Mouse (Mus musculus): ENCODE data around the gene Fam151a.
"Not testable (repeated sequence)": the region's sequence is repeated elsewhere in the genome, so short reads cannot be mapped to it uniquely, and the experiment has no call there.

Gene Fam151a

GRCm38 (mm10) chr4:106778116-106778788, 44.6 kb downstream of the Fam151a start:
- DNase-seq, result no peak

DNA sequence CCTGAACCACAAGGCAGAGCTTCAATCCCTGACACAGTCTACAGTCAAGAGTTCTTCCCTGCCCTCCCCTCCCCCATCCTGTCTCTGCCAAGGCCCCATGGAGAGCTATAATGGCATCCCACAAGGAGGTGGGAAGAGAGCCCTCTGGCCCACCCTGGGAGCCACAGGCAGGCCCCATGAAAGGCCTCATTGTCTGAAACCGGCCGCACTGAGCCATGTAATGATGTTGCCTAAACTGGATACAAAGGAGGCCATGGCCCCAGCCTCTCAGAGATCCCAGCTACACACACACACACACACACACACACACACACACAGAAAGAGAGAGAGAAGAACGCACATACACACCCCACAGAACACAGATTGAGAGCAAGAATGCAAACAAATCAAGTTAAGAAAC, 46.4 kb downstream of the Fam151a start:
- no peak for DNase-seq

DNA sequence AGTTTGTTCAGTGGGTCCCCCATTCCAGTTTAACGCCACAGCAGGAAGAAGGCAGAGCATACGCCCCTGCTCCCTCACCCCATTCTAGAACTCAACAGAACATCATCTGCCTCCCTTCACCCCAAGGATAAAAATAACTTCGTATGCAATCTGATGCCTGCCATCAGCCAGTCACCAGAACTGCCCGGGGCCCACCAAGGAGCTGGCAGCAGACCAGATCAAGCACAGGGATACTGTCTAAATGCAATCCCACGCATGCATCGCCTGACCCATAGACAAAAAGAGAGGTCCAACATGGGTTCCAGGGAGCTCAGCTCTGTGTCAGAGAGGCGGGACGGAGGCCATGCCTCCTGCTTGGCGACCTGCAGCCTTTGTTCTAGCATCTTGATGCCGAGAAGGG, 49.4 kb downstream of the Fam151a start:
- DNase-seq, result no peak

DNA sequence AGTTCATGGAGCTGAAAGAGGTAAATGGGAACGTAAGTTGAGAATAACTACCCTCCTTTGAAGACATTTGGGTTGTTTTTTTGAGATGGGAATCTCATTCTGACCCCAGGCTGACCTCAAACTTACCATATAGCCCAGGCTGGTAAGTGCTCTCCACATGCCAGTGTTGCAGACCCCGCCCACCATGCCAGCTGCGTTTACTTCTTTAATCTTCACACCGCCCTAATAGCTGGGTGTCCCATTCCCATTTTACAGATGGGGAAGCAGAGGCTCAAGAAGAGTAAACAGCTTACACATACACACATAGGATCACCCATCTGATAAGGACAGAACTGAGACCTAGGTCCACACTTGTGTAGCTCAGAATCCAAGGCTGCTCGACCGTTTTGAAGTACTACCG, 51.1 kb downstream of the Fam151a start:
- DNase-seq, result no peak

- no peak for DNase-seq
These were observed 51.7 kb downstream of the Fam151a start for GRCm38 (mm10) chr4:106785345-106785744.

GRCm38 (mm10) chr4:106785753-106786540, 52.3 kb downstream of the Fam151a start:
- DNase-seq, result peak; percentile 38

DNA sequence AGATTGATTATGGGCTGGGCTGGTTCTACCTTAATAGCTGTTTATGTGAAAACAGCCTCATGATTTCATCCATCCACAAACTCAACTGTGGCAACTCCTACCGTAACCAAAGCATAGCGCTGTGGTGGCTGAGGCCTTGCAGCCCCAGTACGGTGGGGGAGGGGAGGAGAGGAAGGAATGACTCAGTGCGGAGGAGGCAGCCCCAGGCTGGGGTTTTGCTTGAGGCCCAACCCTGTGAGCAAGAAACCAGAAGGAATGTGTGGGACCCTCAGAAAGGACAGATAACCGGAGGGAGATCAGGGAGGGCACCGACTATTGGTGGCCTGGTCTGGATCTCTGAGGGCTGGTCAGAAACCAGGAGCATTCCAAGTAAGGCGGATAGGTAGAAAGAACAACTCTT, 54.1 kb downstream of the Fam151a start:
- DNase-seq, result peak; percentile 75

DNA sequence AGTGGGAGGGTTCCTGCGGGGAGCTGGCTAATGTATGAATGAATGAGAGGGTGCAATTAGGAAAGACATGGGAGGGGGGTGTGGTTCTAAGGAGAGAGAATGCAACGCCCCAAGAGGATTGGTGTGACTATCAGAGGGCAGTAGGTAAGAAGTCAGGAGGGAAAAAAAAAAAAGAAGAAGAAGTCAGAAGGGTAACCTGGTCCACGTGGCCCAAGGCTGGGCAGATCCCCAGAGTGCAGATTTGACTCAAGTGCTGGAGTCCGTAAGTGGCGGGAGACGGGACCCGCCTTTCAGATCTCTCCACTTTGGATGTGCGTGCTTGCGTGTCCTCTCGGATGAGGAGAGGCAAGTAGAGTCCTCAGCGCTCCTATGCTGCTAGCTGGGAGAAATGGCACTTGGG, 54.9 kb downstream of the Fam151a start:
- no peak for DNase-seq

DNA sequence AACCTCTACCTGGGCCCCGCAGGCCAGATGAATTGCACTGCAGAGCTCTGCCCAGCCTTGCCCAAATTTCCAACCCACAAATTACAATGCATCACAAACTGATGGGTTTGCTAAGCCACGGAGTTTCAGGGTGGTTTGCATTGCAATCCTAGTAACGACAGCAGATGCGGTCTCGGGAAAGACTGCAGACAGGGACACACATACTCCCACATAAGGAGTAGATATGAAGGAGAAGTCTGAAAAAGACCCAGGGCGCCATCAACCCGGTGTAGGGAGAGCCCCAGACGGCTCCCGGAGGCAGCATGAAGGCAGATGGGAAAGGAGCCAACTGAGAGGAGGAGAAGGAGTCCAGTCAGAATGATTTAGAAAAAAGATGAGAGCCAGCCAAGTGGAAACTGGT, 56.0 kb downstream of the Fam151a start:
- DNase-seq, result no peak

- DNase-seq, result not testable (repeated sequence)
These were observed 56.5 kb downstream of the Fam151a start for GRCm38 (mm10) chr4:106790218-106790617.

GRCm38 (mm10) chr4:106790938-106791337, 57.2 kb downstream of the Fam151a start:
- DNase-seq, result no peak

DNA sequence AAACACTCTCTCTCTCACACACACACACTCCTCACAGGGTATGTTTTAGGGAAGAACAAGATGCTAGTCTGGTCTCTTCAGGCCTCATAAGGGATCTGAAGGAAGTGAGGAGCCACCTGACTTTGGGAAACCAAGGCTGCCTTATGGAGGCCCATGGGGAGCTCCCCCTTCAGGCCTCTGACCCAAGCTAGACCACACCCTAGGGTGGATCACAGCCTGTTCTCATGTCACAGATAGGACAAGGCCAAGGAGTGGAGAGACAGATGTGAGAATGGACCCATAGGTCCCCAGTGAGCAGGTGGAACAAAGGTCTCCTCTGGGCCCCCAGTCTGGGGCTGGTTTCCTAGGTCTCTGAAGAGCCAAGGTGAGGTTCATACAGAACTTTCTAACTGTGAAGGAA, 58.6 kb downstream of the Fam151a start:
- DNase-seq, result no peak

DNA sequence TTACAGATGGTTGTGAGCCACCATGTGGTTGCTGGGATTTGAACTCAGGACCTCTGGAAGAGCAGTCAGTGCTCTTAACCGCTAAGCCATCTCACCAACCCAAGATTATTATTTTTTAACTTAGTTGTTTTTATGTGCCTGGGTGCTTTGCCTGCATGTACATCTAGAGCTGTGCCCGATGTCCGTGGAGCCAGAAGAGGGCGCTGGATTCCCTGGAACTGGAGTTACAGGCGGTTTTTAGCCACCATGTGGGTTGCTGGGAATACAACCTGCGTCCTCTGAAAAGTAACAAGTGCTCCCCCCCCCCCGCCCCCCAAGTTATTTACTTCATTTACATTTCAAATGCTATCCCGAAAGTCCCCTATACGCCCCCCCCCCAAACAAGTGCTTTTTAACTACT, 60.1 kb downstream of the Fam151a start:
- DNase-seq, result peak; percentile 30

DNA sequence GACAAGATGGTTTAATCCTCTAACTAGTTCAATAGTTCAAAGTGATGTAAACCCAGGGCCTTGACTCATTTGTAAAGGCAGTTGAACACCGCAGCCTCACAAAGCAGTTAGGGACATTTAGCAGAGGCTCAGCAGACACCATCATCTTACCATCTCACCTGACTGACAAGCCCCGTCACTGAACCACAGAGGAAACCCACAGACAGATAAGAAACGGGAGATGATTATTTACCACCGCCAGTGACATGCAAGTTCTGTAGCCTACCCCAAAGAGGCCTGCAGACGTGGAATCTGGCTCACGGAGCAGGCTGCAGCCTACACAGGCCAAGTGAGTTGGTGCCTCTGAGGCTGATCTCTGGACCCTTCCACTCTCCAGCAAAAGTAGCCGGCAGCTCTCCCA, 60.6 kb downstream of the Fam151a start:
- peak; percentile 39 for DNase-seq

DNA sequence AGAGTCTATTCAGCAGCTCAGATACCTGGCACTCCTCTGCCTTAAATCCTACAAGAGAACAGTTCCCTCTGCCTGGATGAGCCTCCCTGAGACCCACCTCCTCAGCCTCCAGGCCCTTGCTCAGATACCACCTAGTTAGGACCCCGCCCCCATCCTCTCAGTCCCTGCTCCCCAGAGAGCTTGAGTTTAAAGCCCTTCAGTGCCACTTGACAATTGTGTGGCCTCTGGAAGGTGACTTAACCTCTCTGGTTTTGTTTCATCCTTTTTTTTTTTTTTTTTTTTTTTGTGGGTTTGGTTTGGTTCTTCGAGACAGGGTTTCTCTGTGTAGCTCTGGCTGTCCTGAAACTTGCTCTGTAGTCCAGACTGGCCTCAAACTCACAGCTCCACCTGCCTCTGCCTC, 61.6 kb downstream of the Fam151a start:
- DNase-seq, result peak; percentile 38

All from thymus, postnatal 4 days (tissue).